Mouse (Mus musculus): ENCODE data around the gene Cenpv.

- TF ChIP-seq POLR2A (IDR thresholded peaks at IDR 0.05; ENCODE audit: insufficient read length, low read depth) (peak; percentile 95), POLR2AphosphoS2 (IDR thresholded peaks at IDR 0.05; ENCODE audit: insufficient read length, low read depth) (peak; percentile 97), USF1 (IDR thresholded peaks at IDR 0.05; ENCODE audit: low read depth) (no peak), MYOG (IDR thresholded peaks at IDR 0.05; ENCODE audit: control insufficient read depth in 1 of 3, insufficient read depth in 1 of 3, insufficient read length in 2 of 3, low read depth in 2 of 3) (peak in 1 of 3 experiments; percentile 13), MAX (IDR thresholded peaks at IDR 0.05; ENCODE audit: low read depth) (no peak), CEBPB (IDR thresholded peaks at IDR 0.05; ENCODE audit: insufficient read depth, poor library complexity, severe bottlenecking) (no peak)
These were observed 12.4 kb upstream of the Cenpv start for GRCm38 (mm10) chr11:62551226-62552119.
